Mouse (Mus musculus) brain, embryonic 14.5 days (tissue): ENCODE data around the gene Cmip. TPM values are rescaled to one million over a fixed set of nuclear protein-coding genes. Genes with fewer than 3 reads are reported as not detected.
"Not testable (repeated sequence)": the region's sequence is repeated elsewhere in the genome, so short reads cannot be mapped to it uniquely, and the experiment has no call there.

Source experiments
- DNase-seq: peaks from one replicate; pipeline ENCODE4 v3.0.0-alpha.2; 2011; ENCODE audit warnings: low read depth
- CTCF ChIP-seq: fragments of 200-500 bp; IDR thresholded peaks from 2 replicates; pipeline ENCODE4 v1.5.1; 2012; ENCODE audit warnings: inconsistent platforms, mild to moderate bottlenecking, moderate library complexity, borderline replicate concordance; ENCODE audit not compliant: insufficient read depth, insufficient read length; ENCODE audit errors: extremely low read depth
- POLR2A ChIP-seq: fragments of 200-500 bp; IDR thresholded peaks from 2 replicates; pipeline ENCODE4 v1.6.1; 2012; ENCODE audit warnings: mild to moderate bottlenecking, inconsistent platforms, borderline replicate concordance; ENCODE audit not compliant: poor library complexity, insufficient read depth, insufficient read length, severe bottlenecking; ENCODE audit errors: extremely low read depth
- polyA plus RNA-seq: library from polyadenylated mRNA; depleted of rRNA; stranded (reverse); fragments of >200 nt; gene quantifications from 2 replicates; pipeline ENCODE4 v1.2.3, GENCODE M21; 2012

Gene Cmip
- polyA plus RNA-seq, 1 experiment = 205 TPM

GRCm38 (mm10) chr8:117409056-117409455, 152.2 kb downstream of the Cmip start:
- TF ChIP-seq POLR2A = no peak
- no peak for TF ChIP-seq CTCF

GRCm38 (mm10) chr8:117410391-117410790, 153.5 kb downstream of the Cmip start:
- DNase-seq = no peak
- TF ChIP-seq POLR2A = no peak
- TF ChIP-seq CTCF = no peak

More at GRCm38 (mm10) chr8:117409056-117409455, 152.2 kb downstream of the Cmip start:
- no peak for DNase-seq

DNA sequence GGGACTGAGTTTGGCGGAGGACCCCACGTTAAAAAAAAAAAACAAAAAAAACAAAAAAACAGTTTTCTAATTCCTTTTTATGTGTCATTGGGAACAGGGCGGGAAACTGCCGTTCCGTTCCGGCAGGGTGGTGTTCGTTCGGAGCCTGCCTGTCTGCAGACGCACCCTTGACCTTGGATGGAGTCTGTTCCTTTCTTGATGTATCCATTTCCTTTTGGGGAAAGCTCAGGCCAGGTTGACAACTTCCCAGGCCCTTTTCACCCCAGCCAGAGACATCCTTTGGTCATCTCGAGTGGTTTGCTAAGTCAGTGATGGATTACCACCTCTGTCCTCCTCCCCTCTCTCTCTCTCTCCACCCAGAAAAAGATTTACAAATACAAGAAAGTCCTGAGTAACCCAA, 154.0 kb downstream of the Cmip start:
- no peak for TF ChIP-seq CTCF
- no peak for TF ChIP-seq POLR2A
- DNase-seq = no peak

DNA sequence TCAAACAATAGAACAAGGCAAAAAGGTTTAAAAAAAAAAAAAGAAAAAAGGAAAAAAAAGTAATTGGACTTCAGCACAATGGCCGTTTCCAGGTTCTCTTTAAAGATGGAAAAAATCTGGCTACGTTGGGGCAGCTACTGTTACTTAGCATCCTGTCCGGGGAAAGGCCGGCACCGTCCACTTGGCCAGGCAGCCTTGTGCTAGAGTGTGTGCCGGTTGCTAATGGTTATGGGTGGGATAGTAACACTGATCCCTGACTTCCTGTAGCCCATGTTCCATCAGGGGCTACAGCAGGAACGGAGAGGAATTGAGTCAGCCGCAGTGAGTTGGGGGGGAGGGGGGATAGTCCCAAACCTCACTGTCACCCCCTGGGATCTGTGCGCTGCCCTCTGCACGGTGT, 155.4 kb downstream of the Cmip start:
- DNase-seq = no peak
- no peak for TF ChIP-seq CTCF
- TF ChIP-seq POLR2A = no peak

DNA sequence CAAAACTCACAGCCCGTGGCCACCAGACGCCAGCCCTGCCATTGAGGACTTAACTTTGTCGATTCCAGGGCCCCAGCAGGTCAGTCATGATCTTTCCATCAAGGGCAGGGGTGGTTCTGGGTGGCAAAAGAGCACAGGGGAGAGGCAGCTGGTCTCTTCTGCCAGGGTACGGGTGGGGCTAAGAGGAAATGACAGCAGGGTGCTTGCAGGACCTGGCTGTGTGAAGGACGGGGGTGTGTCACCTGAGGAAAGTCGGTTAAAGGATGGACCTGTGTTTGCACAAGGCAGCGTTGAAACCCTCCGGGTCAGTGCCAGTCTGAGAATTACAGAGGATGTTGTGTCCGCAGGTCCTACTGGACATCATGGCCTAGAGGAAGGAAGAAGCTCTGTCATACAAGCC, 161.0 kb downstream of the Cmip start:
- TF ChIP-seq CTCF (no peak), POLR2A (no peak)
- DNase-seq = no peak

GRCm38 (mm10) chr8:117420841-117421534, 164.1 kb downstream of the Cmip start:
- DNase-seq = no peak
- no peak for TF ChIP-seq POLR2A
- no peak for TF ChIP-seq CTCF

DNA sequence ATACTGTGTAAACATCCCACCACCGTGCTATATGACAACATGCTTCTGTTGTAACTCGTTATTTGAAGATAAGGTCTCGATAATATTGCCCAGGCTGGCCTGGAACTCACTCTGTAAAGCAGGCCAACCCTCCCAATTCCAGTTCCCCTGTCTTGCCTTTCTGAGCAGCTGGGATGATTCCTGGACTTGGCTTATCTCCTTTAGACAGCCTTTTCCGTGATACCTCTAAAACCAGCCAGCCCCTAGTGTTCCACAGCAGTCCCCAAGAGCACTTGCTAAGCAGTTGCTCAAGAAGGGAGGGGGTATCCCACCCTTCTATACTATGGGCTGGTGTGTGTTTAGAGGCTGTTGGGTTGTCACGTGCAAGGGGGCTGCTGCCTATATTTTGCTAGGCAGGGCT, 165.0 kb downstream of the Cmip start:
- no peak for TF ChIP-seq CTCF
- DNase-seq = no peak

GRCm38 (mm10) chr8:117422343-117422742, 165.5 kb downstream of the Cmip start:
- TF ChIP-seq CTCF (no peak), POLR2A (no peak)
- DNase-seq = peak; percentile 60

DNA sequence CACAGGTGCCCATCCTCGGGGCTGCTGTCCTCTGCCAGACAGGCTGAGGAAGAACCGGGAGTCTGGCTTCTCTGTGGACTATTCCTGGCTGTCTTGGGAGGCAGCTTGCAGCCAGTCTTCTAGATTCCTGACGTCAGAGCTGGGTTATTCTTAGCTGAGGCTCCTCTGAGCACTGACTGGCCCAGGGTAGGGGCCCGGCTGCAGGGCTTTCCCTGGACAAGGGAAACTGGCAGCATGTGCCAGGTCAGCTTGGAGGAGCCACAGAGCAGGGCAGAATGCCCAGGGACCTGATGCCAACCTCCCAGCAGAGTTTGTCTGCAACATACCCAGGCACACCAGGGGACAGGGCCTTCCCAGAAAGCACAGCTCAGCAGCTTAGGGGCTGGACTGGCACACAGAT, 166.2 kb downstream of the Cmip start:
- DNase-seq = peak; percentile 77
- TF ChIP-seq POLR2A = no peak
- no peak for TF ChIP-seq CTCF

GRCm38 (mm10) chr8:117427816-117428215, 171.0 kb downstream of the Cmip start:
- DNase-seq = not testable (repeated sequence)

GRCm38 (mm10) chr8:117428524-117429162, 171.8 kb downstream of the Cmip start:
- no peak for TF ChIP-seq POLR2A
- no peak for TF ChIP-seq CTCF
- peak; percentile 50 for DNase-seq

DNA sequence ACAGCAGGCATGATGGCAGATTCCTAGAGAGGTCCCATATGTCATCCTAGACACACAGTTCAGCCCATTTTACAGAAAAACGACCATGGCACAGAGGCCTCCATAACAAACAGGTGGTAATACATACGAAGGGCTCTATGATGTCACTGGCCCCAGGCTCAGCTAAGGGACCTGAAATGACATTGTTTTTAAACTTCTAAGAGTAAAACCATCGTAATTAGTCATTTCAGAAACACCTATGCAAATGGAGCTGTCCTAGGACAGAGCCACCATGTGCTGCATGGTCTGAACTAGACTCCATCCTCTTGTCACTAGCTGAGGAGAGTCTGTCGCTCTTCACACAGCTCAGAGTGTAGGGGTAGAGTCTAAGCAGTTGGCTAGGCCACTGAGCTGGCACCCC, 173.8 kb downstream of the Cmip start:
- no peak for DNase-seq
- TF ChIP-seq POLR2A = no peak
- no peak for TF ChIP-seq CTCF
